Mouse (Mus musculus) lung, postnatal 10 days (tissue): ENCODE measurements around the gene Vmn1r181.
"Not testable (repeated sequence)": the region's sequence is repeated elsewhere in the genome, so short reads cannot be mapped to it uniquely, and the experiment has no call there.

ENCODE experiments used
- DNase-seq: peaks from one replicate; pipeline ENCODE4 v3.0.0; 2021

Vmn1r181 gene

DNA sequence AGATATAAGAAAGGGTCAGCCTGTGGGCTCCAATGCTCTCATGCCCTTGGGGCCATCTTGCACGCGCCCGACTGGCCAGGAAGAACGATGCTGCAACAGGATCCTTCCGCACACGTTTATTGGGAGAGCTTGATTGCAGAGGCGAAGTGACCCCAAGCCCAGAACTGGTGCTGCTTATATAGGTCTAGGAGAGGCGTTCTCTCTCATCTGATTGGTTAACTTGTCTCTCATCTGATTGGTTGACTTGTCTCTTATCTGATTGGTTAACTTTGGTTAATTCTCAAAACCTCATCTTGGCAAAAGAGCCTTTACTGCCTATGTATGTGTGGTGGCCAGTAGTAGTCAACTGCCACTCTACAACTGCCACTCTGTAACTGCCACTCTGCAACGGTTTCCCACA, at the start of gene Vmn1r181:
TSS of gene Vmn1r181 (plus strand) at position 301 of the 400 bp plus-strand sequence.
- not testable (repeated sequence) for DNase-seq

DNA sequence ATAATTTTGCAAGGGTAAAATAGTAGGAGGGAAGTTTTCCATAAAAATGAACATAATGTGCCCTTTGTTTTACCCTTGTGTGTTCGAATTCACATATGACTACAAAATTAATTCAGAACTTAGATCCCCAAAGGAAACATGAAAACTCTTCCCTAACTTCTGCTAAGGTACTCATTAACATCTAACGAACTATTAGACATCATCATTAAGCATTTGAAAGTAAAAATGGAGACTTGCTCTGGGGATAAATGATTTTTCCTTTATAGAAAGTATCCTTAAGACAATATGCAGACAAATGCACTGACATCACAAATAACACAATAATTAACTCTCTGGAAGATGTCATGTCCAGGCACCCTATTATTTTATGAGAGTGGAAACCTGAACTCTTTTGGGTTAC, 47.7 kb upstream of the Vmn1r181 start, which contains the start of gene Vmn1r179:
TSS of gene Vmn1r179 (plus strand) at position 301 of the 400 bp plus-strand sequence.
- no peak for DNase-seq

DNA sequence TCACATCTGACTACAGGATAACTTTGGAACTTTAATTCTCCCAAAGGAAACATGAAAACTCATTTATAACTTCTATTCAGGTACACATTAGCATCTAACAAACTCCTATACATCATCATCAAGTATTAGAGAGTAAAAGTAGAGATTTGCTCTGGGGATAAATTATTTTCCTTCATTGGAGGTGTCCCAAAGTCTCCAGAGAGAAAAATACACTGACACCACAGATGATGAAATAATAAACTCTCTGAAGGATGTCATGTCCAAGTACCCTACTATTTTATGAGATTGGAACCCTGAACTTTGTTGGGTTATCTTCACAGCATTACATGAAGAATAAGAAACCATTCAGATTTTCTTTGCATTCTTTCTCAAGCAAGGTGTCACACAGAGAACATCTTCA, 24.1 kb upstream of the Vmn1r181 start, which contains the start of gene Vmn1r180:
TSS of gene Vmn1r180 (plus strand) at position 301 of the 400 bp plus-strand sequence.
- DNase-seq, result no peak

DNA sequence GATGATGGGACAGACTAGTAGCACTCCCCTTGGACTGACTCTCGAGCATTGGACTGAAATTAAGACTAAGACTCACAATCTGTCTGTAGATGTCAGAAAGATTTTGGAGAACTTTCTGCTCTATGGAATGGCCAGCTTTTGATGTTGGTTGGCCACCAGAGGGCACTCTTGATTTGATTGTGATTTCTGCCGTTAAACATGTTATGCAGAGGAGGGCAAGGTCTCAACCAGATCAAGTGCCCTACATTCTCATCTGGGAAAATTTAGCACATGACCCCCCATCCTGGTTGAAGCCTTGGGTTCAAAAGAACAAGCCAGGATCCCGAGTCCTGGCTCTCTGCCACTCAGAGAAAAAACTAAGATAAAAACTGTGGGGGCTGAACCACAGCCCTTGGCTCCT, 6.4 kb upstream of the Vmn1r181 start:
- DNase-seq, result peak; percentile 24

DNA sequence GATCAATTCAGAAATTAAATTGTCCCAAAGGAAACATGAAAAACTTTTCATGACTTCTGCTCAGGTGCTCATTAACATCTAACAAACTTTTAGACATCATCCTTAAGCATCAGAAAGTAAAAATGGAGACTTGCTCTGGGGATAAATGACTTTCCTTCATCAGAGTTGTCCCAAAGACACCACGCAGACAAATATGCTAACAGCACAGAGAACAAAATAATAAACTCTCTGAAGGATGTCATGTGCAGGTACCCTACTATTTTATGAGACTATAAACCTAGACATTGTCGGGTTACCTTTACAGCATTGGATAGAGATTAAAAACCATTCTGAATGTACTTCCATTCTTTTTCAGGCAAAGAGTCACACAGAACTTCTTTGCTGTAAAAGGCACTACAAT, 27.0 kb downstream of the Vmn1r181 start, which contains the start of gene V1rd19:
TSS of gene V1rd19 (plus strand) at position 301 of the 400 bp plus-strand sequence.
- no peak for DNase-seq
